Mouse (Mus musculus) megakaryocyte, adult 5-6 weeks (primary cell): Measurements from ENCODE around the gene Bmpr1b. TPM values are rescaled to one million over a fixed set of nuclear protein-coding genes. Genes with fewer than 3 reads are reported as not detected.
A peak's percentile ranks its signal among the peaks of the same experiment; 100 is the strongest.

ENCODE experiments used
- ATAC-seq: 2 replicates; pipeline ENCODE4 v1.8.0; 2016; ENCODE audit warnings: mild to moderate bottlenecking, inconsistent platforms; ENCODE audit not compliant: poor library complexity, severe bottlenecking
- total RNA-seq, 2 experiments: library from RNA; stranded (forward) in 1 of 2; stranded (reverse) in 1 of 2; fragments of 153-499, 151-499 nt in 1 of 2; fragments of 221-1000, 200-1000 nt in 1 of 2; gene quantifications; 2 replicates each; pipeline versions ENCODE4 v1.2.3 to v1.2.4; 2015 to 2017

The Bmpr1b gene
- total RNA-seq, 2 experiments from 2014 or later = not detected

DNA sequence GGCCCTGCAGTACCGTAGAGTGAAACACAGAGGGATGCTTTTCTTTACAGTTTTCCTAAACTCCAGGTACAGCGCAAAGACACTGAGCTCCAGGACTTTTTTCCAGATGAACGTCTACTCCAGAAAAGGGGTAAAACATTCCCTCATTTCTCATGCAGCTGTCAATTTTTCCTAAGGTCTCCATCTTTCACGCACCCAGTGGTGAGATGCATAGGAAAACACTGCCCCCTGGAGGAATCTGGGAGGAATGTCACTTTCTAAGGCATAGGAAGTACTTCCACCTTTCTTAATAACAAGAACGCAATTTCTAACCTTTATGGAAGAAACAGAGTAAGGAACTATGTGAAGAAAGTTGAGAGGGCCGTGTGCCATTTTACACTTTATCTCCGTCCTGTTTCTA is 330.4 kb downstream of the Bmpr1b start:
- ATAC-seq = peak; percentile 87

DNA sequence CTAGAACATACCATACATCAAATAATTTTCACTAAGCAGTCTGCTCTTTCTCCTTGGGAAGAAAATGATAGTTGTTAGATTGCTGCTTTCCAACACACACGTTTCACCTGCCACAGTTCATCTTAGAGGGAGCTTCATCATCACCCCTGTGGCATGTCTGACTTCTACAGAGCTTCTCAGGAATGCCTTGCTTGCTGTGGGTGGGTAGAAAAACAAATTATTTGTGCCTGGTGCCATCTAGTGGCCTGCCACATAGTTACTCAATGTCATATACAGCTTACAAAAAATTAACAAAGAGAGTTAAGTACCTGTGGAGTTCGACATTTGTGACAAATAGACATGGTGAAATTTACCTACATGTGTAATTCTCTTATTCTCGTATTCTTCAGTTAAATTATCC is 338.1 kb downstream of the Bmpr1b start:
- ATAC-seq = peak; percentile 49; the same call in 1 of the 2 replicates

GRCm38 (mm10) chr3:141828301-141828700 is 340.9 kb downstream of the Bmpr1b start:
- ATAC-seq = no peak

- no peak for ATAC-seq
Measured at GRCm38 (mm10) chr3:141819331-141819941, 349.8 kb downstream of the Bmpr1b start.

- no peak for ATAC-seq
Measured at GRCm38 (mm10) chr3:141818615-141819312, 350.5 kb downstream of the Bmpr1b start.

DNA sequence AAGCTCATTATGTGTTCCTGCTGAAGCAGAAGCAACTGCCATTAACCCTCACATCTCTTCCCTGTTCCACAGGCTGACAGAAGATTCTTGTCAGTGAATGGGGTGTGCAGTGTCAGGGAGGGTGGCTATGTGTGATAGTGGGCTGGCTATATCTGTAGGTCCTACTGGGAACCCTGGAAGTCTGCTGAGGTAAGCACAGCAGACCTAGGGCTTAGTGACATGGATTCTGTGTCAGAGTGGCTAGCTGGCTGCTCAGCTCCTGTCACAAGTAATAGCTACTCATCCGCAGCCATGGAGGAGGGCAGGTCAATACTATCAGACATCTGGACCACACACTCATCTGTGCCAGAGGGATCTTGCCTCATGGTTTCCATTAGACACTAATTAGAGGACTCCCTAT is 354.4 kb downstream of the Bmpr1b start:
- no peak for ATAC-seq

GRCm38 (mm10) chr3:141811348-141811747 is 357.9 kb downstream of the Bmpr1b start:
- no peak for ATAC-seq

- ATAC-seq = no peak
Measured at GRCm38 (mm10) chr3:141810944-141811343, 358.3 kb downstream of the Bmpr1b start.

DNA sequence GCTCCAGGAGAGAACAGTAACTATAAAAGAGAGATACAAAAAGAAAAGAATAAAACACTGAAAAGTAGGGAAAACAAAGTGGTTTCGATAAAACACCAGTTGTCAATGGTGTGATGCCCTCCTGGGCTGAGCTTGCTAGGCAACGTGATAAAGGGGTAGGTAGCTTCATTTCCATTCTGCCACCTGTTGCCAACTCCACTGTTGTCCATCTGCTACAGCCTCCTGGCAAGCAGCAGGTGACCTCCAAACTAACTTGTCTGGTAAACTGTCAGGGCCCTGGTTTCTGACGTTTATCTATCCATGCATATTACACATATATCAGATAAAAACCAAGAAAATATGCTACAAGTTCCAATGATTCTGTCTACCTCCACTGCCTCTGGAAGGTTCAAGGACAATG is 359.6 kb downstream of the Bmpr1b start:
- ATAC-seq = no peak

DNA sequence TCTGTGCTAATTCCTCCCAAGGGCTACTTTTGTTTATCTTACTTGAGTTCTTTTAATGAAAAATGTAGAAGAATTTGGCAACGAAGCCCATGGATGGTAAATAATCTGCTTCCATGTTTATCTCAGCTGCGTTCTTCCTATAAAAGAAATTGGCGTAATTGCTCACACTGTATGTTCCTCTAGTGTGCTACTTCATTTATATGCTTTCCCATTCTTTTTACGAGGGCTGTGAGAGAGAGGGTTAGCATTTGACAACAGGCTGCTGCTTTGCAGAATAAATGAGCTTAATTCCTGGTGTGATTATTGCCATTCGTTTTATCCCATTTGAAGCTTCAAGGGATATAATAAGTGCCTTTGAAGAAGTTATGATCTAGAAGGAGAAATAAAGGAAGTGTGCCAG is 365.1 kb downstream of the Bmpr1b start:
- no peak for ATAC-seq

DNA sequence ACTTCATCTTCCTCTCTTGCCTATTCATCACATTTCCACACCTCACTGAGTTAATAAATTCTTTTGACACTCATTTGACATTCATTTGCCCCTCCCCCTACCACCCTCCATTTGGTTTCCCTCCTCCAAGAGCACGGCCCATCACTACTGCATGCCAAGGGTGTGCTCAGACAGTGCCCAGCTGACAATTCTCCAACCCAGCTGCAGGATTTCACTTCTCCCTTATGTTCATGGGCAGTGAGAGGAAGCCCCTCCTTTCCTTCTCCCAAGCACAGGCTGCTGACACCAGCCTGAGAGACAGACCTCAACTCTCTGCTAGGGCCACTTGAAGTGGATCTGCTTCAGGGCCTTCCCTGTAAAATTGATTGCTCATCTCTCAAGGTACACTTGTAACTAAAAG is 371.4 kb downstream of the Bmpr1b start:
- ATAC-seq = peak; percentile 78

- no peak for ATAC-seq
Measured at GRCm38 (mm10) chr3:141797372-141797771, 371.9 kb downstream of the Bmpr1b start.

DNA sequence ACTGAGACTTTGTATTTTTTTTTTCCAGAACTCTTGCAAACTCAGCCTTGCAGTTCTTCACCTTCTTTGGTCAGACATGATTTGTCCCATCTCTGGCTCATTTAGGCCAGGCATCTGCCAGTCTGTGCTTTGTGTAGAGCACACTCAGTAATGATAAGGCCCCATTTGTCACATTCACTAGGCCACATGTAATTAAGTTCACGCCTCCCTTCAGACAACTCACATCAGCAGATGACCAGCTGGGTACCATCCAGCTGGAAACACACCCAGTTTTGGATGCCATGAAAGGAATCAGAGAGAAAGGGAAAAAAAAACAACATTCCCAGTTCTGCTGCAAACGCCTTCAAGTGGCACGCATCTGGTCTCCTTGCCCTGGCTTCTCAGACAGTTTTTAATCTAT is 374.9 kb downstream of the Bmpr1b start:
- ATAC-seq = no peak

GRCm38 (mm10) chr3:141793755-141794154 is 375.5 kb downstream of the Bmpr1b start:
- ATAC-seq = no peak

GRCm38 (mm10) chr3:141792106-141792505 is 377.1 kb downstream of the Bmpr1b start:
- ATAC-seq = no peak

GRCm38 (mm10) chr3:141791026-141791780 is 378.0 kb downstream of the Bmpr1b start:
- no peak for ATAC-seq

Other genes starting within 250 kb of the Bmpr1b start
- 52.0 and 54.7 TPM in 2 replicates for gene Pdlim5, start 226.3 kb upstream of the Bmpr1b start, total RNA-seq (2015)
- 42.0 and 43.7 TPM in 2 replicates for gene Pdlim5, start 226.3 kb upstream of the Bmpr1b start, total RNA-seq (2017)